Mouse (Mus musculus): ENCODE results near the gene Endov.

Endov gene

GRCm38 (mm10) chr11:119547183-119547921 is 56.2 kb downstream of the Endov start, which contains the start of gene Nptx1:
Gene Nptx1 (minus strand): TSS chr11:119547753.
- peak; percentile 66 for DNase-seq

DNA sequence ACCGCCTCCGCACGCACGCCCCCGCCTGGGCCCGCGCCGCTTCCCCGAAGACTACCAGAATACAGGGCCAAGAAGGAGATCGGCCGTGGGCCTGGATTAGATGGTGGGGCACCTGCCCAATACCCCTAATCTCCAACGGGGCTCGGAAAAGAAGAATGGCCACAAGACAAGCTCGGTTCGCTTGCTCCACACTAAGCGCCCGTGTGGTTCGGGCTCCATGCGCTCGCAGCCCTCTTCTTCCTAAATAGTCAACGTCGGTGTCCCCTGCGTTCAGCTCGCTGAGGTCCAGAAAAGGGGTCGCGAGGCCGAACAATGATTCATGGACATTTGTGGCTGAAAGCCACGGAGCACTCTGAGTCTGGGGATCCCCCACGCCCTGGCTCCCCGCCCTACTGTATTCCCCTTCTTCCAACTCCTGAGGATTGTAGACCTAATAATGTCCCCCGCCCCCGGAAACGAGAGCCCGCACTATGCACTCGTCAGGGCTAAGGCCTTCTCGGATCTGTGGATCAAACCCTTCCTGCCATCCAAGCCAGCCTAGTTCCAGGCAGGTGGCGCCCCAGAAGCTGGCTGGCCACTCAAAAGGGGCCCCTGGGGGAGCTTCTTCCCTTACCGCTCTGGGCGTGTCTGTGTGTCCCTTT is 56.9 kb downstream of the Endov start:
- peak; percentile 52 for DNase-seq

- peak; percentile 42 for DNase-seq
These were observed 57.7 kb downstream of the Endov start for GRCm38 (mm10) chr11:119548741-119549370.

DNA sequence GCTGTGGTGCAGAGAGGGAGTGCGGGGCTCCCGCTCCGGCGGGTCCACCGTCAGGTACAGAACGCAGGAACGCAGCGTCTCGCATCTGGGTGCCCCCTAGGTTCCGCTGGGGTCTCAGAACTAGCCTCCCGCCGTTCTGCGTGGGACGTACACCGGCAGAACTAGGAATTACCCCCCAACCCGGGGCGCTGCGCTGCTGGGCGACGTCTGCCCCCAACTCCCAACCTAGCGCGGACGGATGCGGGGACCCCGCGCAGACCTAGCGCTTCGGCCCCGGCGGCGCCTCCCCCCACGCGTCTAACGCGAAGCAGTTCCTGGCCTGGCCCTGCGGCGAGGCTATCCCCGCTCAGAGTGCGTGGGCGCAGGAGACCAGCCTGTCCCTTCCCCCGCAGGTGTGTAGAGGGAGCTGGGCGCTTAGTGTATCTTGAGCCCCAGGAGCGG is 58.2 kb downstream of the Endov start:
- DNase-seq: no peak

GRCm38 (mm10) chr11:119550546-119551335 is 59.6 kb downstream of the Endov start:
- no peak for DNase-seq

DNA sequence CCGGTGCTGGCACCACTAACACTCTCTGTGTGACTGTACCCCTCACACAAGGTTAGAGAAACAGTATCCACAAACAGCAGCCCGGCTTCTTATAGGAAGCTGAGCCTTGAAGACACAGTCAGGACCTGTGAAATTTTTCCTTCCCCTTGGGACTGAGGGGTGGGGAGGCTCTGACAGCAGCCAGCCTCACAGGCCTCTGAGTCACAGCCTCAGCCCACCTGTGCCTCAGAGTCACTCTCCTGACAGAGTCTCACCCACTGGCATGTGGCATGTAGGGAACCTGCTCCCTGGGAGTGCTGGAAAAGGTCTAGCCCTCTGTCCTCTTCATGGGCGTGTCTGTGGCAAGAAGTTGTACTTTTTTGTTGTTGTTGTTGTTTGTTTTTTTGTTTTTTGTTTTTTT is 60.3 kb downstream of the Endov start:
- no peak for DNase-seq

DNA sequence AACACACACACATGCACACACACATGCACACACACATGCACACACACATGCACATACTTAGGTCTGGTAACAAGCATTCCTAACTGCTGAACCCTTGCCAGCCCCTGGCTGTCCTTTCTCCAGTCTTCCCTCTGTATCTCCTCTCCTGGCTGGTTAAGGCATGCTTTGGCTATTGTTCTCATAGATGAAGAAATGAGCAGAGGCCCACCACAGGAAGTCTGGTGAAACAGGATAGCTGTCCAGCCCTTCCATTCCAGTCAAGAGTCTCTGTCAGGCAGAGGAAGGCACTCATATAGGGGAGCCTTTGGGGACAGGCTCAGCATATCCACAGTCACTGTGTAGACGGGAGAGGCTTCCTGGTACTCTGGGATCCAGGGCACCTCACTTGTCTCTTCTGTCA is 61.2 kb downstream of the Endov start:
- no peak for DNase-seq

GRCm38 (mm10) chr11:119552902-119553802 is 62.0 kb downstream of the Endov start:
- DNase-seq: no peak

DNA sequence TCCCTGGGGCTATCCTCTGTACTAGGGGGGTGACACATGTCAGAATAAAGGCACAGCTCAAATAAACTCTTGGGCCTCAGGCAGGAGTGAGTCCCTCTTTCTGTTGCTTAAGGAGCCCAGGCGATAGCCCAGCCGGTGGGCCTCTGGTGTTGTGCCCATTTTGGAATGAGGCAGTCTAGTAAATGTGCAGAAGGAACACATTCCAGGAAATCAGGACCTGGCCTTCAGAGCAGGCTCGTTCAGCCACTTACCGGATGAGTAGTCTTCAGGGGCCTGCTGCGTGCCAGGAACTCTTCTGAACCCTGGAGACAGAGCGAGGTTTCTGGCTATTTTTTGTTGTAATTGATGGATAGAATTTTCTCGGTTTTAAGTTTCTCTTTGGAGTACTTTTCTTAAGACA is 63.6 kb downstream of the Endov start:
- DNase-seq: no peak

DNA sequence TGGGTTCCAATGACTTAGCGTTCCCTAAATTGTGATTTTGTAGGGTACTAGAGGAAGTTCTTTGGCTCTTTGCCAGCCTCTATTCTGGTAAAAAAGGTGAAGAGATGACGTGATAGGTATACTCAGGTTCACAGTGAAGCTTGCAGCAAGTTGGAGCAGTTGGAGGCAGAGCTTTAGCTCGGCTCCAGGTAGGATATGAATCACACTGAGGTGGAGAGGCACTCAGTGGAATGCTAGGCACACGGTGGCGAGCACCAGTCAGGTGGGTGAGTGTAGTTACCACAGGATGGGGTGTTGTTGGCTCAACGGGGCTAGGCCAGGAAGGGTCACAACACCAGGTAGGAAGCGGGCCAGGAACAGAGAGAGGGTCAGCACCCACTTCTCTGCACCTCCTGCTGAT is 64.0 kb downstream of the Endov start:
- DNase-seq: no peak

- peak; percentile 56 for DNase-seq
These were observed 67.1 kb downstream of the Endov start for GRCm38 (mm10) chr11:119557940-119558869.

GRCm38 (mm10) chr11:119558870-119559610 is 67.9 kb downstream of the Endov start:
- DNase-seq: peak; percentile 84

All from embryo, embryonic 11 days (tissue).